In the genomic region with DNA sequence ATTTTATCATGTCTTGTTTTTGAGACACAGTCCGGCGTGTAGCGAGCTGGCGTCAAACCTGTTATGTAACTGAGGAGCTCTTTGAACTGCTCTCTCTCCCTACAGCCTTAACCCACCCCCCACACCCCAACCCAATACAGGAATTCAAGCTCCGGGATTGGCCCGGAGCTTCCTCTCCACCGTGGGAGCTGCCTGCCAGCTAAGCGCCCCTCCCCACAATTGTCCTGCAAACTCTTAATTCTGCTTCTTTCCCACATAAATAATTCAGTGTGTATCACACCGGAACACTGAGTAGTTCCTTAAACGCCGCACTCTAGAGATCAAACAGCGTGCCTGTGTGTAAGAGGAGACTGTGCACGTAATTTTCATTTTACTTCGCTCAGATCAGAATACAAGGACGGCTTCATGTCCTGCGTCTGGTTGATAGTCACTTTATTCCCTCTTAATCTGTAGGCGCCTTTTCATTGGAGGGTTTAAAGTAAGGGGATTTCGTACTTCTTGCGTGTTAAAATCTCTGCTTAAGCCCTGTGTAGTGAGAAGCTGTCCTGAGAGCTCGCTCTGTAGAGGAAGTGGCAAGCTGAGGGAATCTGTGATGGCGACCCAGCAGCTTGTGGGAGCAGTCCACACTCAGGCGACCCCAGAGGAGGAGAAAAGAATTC, we compare ENCODE assay signal across 8 mouse cellular contexts.
DNase-seq lines count a peak whose midpoint lies in the region.

No protein-coding gene starts in this region.

- DNase-seq in ovary, postnatal 36 days (ENCODE audit: low spot score) = peak; percentile 30
- no peak for DNase-seq in ovary, postnatal 10 days (ENCODE audit: low spot score)
- DNase-seq in forebrain, embryonic 10.5 days (ENCODE audit: extremely low spot score, low spot score) = peak; percentile 70
- DNase-seq in heart, postnatal 4 days = peak; percentile 36
- peak; percentile 32 to 61 for DNase-seq in layer of hippocampus, postnatal 10 days (ENCODE audit: low spot score in 2 of 2)
- DNase-seq in lung, postnatal 25 days (ENCODE audit: low spot score) = peak; percentile 39
- peak; percentile 23 for DNase-seq in right cerebral cortex, postnatal 14 days
- no peak for DNase-seq in spleen, adult 12 weeks (ENCODE audit: low spot score)

- peak overlapping the region; percentile 91 for H3K27ac ChIP-seq in forebrain, embryonic 10.5 days

- under 1% methylated on average over 22 of the region's 22 CpGs for WGBS in forebrain, embryonic 10.5 days

- peaks cover 72% of the 10 kb centered on the region for H3K4me1 ChIP-seq in forebrain, embryonic 10.5 days

- peaks cover 18% of the 10 kb centered on the region for H3K27me3 ChIP-seq in forebrain, embryonic 10.5 days (ENCODE audit: poor library complexity, severe bottlenecking)

- no peaks in the 10 kb centered on the region for H3K9me3 ChIP-seq in forebrain, embryonic 10.5 days

- peak overlapping the region; percentile 48 for H3K4me3 ChIP-seq in forebrain, embryonic 10.5 days

- no peaks in the 10 kb centered on the region for H3K36me3 ChIP-seq in forebrain, embryonic 10.5 days (replicated peaks)

Comparison
In these comparisons a context has a peak if more than half of its experiments do, and no peak if none do; other contexts are left out.
1. DNase-seq: peak in ovary, postnatal 36 days (single experiment), forebrain, embryonic 10.5 days (single experiment), heart, postnatal 4 days (single experiment), layer of hippocampus, postnatal 10 days (2 of 2), lung, postnatal 25 days (single experiment) and right cerebral cortex, postnatal 14 days (single experiment); none in ovary, postnatal 10 days (single experiment) and spleen, adult 12 weeks (single experiment).